Mouse (Mus musculus) embryonic facial prominence, embryonic 15.5 days (tissue): ENCODE results near the gene Amigo2. TPM values are rescaled to one million over a fixed set of nuclear protein-coding genes. Genes with fewer than 3 reads are reported as not detected.

Experiments
- ATAC-seq: fragments of 200-750 bp; cut with Nextera tagmentation; 2 replicates; pipeline ENCODE4 v1.8.0; 2017; ENCODE audit warnings: low read depth, moderate TSS enrichment; ENCODE audit not compliant: insufficient number of reproducible peaks, low FRiP score, low TSS enrichment
- H3K27ac ChIP-seq: fragments of 300-500 bp; sonication (generic); replicated peaks from 2 replicates; pipeline ENCODE4 v1.5.1; 2015; ENCODE audit warnings: mild to moderate bottlenecking, inconsistent platforms
- H3K27me3 ChIP-seq: fragments of 300-500 bp; sonication (generic); 2 replicates; pipeline ENCODE4 v1.6.1; 2015; ENCODE audit warnings: inconsistent platforms
- H3K36me3 ChIP-seq: fragments of 300-500 bp; sonication (generic); 2 replicates; pipeline ENCODE4 v1.6.1; 2015; ENCODE audit warnings: mild to moderate bottlenecking, inconsistent platforms
- H3K4me1 ChIP-seq: fragments of 300-500 bp; sonication (generic); 2 replicates; pipeline ENCODE4 v1.6.1; 2015; ENCODE audit warnings: inconsistent platforms
- H3K4me2 ChIP-seq: fragments of 300-500 bp; sonication (generic); replicated peaks from 2 replicates; pipeline ENCODE4 v1.6.1; 2015; ENCODE audit warnings: mild to moderate bottlenecking, inconsistent platforms
- H3K4me3 ChIP-seq: fragments of 300-500 bp; sonication (generic); replicated peaks from 2 replicates; pipeline ENCODE4 v1.5.1; 2015; ENCODE audit warnings: mild to moderate bottlenecking, inconsistent platforms
- H3K9ac ChIP-seq: fragments of 300-500 bp; sonication (generic); 2 replicates; pipeline ENCODE4 v1.6.1; 2015; ENCODE audit warnings: inconsistent platforms
- H3K9me3 ChIP-seq: fragments of 300-500 bp; sonication (generic); replicated peaks from 2 replicates; pipeline ENCODE4 v1.6.1; 2016; ENCODE audit warnings: inconsistent platforms
- WGBS: fragments of 180-500 bp; shearing (Covaris S2); methylation state at CpG from one replicate; pipeline ENCODE4 v1.1.7; 2015; 5-methylcytosine and 5-hydroxymethylcytosine counted together
- polyA plus RNA-seq: library from polyadenylated mRNA; unstranded; fragments of >200 nt; fragmentation: Nextera tagmentation; extraction: Ambion mirVana; gene quantifications from 2 replicates; pipeline ENCODE4 v1.2.1, GENCODE M21; 2015

The Amigo2 gene
- polyA plus RNA-seq: 4.0 and 4.7 TPM in 2 replicates

DNA sequence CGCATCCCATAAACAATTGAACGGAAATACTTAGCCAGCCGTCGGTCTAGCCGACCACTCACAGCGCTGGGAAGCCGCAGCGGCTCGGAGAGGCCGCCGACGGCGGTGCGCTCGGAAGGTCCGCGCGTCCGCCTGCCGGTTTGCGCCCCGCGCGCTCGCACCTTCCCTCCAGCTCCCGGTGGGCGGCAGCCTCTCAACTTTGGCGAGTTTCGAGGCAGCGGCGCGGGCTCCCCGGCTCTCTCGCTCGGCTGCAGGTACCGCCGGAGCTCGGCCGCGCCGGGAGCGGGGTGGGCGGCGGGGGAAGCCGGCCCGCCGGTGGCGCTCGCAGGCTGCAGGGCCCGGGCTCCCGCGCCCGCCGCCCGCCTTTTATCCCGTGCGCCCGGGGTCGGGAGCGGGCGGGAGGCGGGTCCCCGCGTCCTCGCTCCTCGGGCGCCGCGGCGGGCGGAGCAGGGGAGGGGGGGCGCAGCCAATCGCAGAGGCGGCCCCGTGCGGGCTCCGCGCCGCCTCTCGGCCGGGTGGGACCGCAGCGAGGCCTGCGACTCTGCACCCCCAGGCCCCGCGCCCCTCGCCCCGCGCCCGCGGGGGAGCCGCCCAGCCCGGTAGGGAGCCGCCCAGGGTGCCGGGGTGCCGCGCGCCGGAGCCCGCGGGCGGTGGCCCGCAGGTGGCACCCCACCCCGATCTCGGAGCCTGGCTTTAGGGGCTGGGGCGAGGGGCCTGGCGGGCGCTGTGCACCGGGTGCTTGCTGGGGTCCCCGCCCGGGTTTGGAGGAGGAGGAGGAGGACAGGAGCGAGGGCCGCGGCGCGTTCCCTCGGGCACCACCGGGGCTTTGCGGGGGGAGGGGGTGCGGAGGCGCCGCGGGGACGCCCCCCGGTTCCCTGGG, at the start of gene Amigo2, which contains the start of gene Pced1b:
Gene Amigo2, minus strand, starts transcription at position 377 of the 880 bp plus-strand sequence.
Gene Pced1b, plus strand, starts transcription at position 197 of the 880 bp plus-strand sequence.
- Histone ChIP-seq H3K9ac (peak within 1 kb of the TSS; percentile 75), H3K27ac (peak within 1 kb of the TSS; percentile 71), H3K4me1 (peaks cover 9% of the 10 kb centered on the region), H3K9me3 (no peaks in the 10 kb centered on the region), H3K4me2 (peak within 1 kb of the TSS; percentile 92), H3K36me3 (no peaks in the 10 kb centered on the region), H3K4me3 (peak within 1 kb of the TSS; percentile 77), H3K27me3 (peaks cover 16% of the 10 kb centered on the region)
- under 1% methylated on average over 98 of the region's 125 CpGs for WGBS
- peak; percentile 89 for ATAC-seq

DNA sequence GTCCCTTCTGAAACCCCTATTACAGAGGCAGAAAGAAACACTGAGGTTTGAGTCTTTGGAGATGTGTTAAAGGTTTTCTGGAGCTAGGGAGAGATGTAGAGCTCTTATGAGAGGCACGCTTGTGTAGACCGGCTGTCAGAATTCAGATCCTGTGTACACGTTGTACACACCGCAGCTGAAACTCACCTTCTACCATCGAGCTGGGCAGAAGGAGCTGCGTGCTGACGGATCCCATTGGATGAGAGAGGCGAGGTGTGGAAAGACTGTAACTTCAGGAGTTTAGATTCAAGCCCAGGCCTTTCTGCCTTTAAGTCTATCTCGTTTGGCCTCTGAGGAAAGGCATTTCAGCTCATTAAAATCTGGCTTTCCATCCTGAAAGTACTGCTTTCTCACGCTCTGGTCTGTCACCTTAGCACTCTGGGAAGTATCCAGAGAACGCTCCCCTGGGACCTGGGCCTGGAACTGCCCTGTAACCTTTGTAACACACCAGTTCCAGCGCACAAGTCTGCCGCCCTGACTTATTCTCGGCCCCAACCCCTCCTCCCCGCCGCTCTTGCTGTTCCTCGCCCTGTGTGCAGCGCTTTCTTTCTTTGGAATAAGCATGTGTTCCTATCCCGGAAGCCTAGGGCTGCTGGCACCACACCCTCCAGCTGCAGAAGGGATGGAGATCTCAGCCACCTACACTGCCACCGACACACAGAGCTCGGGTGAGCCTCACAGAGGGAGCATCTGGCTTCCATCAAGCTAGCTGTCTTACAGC, 44.4 kb upstream of the Amigo2 start:
- Histone ChIP-seq H3K9ac (no peak overlapping the region), H3K27me3 (no peaks in the 10 kb centered on the region), H3K9me3 (no peaks in the 10 kb centered on the region), H3K27ac (no peak overlapping the region), H3K4me1 (no peaks in the 10 kb centered on the region), H3K36me3 (no peaks in the 10 kb centered on the region), H3K4me3 (no peak overlapping the region), H3K4me2 (no peak overlapping the region)
- WGBS: 58% methylated on average over 21 of the region's 21 CpGs
- peak; percentile 57; the same call in 1 of the 2 replicates for ATAC-seq

DNA sequence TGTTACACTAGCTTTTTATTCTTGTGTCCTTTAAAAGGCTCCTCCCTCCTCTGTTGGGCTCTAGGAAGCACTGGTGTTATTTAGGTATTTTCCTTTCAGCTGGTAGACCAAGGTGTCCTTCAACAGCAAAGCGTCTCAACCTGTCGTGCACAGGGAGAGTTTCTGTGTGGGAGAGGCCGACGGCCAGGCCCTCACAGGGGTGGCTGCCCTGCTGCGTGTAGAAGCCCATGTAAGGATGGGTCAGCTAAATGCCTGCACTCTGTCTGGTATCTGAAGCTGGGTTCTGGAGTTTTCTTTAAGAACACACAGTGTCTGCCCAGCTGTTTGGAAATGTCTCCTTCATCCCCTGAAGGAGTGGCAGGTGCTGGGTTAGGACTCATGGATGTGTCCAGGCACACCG, 43.3 kb upstream of the Amigo2 start:
- Histone ChIP-seq H3K36me3 (no peaks in the 10 kb centered on the region), H3K9me3 (no peaks in the 10 kb centered on the region), H3K27ac (no peak overlapping the region), H3K4me3 (no peak overlapping the region), H3K9ac (no peak overlapping the region), H3K4me1 (no peaks in the 10 kb centered on the region), H3K4me2 (no peak overlapping the region), H3K27me3 (no peaks in the 10 kb centered on the region)
- WGBS: 88% methylated on average over 6 of the region's 6 CpGs
- ATAC-seq: no peak

DNA sequence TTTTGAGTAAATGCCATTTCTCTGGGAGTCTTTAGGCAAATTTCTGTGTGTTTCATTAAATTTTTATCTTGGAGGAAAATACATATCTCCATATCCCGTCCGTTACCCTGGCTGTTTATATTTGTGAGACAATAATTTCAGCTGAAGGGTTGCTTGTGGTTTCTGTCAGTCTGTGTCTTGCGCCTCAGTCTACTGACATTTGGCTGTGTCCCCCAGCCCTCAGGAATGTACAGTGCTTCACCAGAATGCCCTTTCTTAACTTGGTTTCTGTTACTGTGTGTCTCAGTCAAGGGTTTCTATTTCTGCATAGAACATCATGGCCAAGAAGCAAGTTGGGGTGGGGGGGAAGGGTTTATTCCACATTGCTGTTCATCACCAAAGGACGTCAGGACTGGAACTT, 42.1 kb upstream of the Amigo2 start:
- H3K4me1 ChIP-seq: no peaks in the 10 kb centered on the region
- no peaks in the 10 kb centered on the region for H3K27me3 ChIP-seq
- H3K4me2 ChIP-seq: no peak overlapping the region
- no peaks in the 10 kb centered on the region for H3K9me3 ChIP-seq
- no peak overlapping the region for H3K4me3 ChIP-seq
- H3K36me3 ChIP-seq: no peaks in the 10 kb centered on the region
- no peak overlapping the region for H3K27ac ChIP-seq
- ATAC-seq: no peak
- WGBS: 65% methylated on average over 4 of the region's 4 CpGs
- no peak overlapping the region for H3K9ac ChIP-seq

DNA sequence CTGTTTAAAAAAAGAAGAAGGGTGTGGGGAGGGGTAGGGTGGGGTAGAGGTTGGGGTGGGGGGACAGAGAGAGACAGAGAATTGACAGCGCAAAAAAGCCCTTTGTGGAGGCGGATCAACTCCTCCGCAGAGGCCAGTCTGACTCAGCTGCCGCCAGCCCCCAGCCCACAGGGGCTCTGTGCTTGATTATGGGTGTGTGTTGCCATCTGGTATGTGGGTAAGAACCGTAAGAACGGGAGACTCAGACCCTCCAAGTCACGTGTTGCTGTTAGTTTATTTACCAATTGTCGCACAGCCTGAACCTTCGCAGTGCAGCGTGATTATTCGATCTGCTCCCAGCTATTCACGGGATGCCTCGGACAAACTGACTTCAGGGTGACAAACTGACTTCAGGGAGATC, 41.6 kb upstream of the Amigo2 start:
- peak; percentile 57; the same call in 1 of the 2 replicates for ATAC-seq
- no peaks in the 10 kb centered on the region for H3K9me3 ChIP-seq
- 48% methylated on average over 13 of the region's 13 CpGs for WGBS
- no peak overlapping the region for H3K9ac ChIP-seq
- no peaks in the 10 kb centered on the region for H3K27me3 ChIP-seq
- no peak overlapping the region for H3K4me3 ChIP-seq
- no peak overlapping the region for H3K27ac ChIP-seq
- no peaks in the 10 kb centered on the region for H3K4me1 ChIP-seq
- no peak overlapping the region for H3K4me2 ChIP-seq
- H3K36me3 ChIP-seq: no peaks in the 10 kb centered on the region

DNA sequence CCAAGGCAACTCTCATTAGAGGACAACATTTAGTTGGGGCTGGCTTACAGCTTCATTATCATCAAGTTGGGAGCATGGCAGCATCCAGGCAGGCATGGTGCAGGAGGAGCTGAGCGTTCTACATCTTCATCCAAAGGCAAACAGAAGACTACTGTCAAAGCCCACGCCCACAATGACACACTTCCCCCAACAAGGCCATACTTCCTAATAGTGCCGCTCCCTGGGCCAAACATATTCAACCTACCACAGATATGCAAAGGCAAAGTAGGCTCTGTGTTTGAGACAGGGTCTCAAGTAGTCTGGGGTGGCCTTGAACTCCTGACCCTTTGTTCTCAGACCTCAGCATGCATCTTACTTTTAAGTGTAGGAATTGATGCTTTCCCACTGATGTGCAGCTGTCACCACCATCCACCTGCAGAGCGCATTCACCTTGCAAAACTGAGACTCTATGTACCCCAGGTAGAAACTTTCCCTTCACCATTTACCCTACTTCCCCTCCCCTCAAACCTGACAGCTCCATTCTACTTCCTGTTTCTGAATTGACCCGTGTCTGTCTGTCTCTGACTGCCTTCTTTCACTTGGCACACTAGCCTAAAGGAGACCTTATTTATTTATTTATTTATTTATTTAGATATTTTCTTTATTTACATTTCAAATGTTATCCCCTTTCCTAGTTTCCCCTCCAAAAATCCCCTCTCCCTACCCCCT, 40.5 kb upstream of the Amigo2 start:
- WGBS: 88% methylated on average over 5 of the region's 5 CpGs
- Histone ChIP-seq H3K27ac (no peak overlapping the region), H3K9me3 (no peaks in the 10 kb centered on the region), H3K36me3 (no peaks in the 10 kb centered on the region), H3K27me3 (no peaks in the 10 kb centered on the region), H3K4me1 (no peaks in the 10 kb centered on the region), H3K9ac (no peak overlapping the region), H3K4me2 (no peak overlapping the region), H3K4me3 (no peak overlapping the region)
- no peak for ATAC-seq

DNA sequence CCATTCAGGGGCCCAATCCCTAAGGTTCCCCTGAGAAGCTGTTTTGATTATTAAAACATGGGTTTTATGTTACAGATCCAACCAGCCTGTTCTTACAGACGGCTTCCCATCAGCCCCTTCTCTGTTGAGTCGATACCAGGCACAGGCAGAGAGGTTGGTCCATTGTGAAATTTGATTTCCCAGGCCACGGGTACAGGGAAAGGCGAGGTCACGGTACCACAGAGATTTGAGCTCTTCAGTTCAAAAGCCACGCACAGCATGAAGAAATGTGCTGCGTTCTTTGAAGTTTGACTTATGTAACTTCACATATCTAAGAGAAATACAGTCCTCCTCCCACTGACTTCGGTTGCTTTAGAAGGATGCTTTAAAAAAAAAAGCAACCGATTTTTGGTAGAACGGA, 39.6 kb upstream of the Amigo2 start:
- H3K27ac ChIP-seq: no peak overlapping the region
- H3K27me3 ChIP-seq: no peaks in the 10 kb centered on the region
- no peak overlapping the region for H3K4me3 ChIP-seq
- no peak for ATAC-seq
- no peaks in the 10 kb centered on the region for H3K9me3 ChIP-seq
- no peaks in the 10 kb centered on the region for H3K4me1 ChIP-seq
- 59% methylated on average over 10 of the region's 10 CpGs for WGBS
- no peaks in the 10 kb centered on the region for H3K36me3 ChIP-seq
- H3K9ac ChIP-seq: no peak overlapping the region
- H3K4me2 ChIP-seq: no peak overlapping the region

DNA sequence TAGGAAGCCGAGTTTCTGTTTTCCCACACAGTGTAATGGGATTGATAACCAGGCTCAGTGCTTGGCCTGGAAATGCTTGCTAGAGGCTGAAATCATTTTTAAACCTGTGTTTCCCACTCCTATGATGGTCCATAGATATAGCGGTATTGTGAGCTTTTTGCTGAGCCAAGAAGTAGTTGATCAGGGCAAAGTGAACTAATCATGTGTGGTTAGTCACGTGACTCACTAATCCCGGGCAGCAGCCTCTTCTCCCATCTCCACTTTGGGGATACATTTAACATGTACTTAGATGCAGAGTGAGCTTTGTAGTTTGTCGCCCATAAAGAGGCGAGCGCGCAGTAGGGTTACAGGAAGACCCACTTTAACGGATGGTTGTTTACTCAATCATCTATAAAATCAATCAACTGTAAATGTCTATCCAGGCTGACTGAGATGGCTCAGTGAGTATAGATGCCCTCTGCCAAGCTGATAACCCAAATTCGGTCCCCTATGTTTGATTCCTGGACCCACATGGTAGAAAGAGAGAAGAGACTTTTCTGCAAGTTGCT, 38.7 kb upstream of the Amigo2 start:
- 88% methylated on average over 10 of the region's 10 CpGs for WGBS
- Histone ChIP-seq H3K9me3 (no peaks in the 10 kb centered on the region), H3K36me3 (no peaks in the 10 kb centered on the region), H3K27ac (no peak overlapping the region), H3K9ac (no peak overlapping the region), H3K4me3 (no peak overlapping the region), H3K27me3 (no peaks in the 10 kb centered on the region), H3K4me2 (no peak overlapping the region), H3K4me1 (no peaks in the 10 kb centered on the region)
- no peak for ATAC-seq

DNA sequence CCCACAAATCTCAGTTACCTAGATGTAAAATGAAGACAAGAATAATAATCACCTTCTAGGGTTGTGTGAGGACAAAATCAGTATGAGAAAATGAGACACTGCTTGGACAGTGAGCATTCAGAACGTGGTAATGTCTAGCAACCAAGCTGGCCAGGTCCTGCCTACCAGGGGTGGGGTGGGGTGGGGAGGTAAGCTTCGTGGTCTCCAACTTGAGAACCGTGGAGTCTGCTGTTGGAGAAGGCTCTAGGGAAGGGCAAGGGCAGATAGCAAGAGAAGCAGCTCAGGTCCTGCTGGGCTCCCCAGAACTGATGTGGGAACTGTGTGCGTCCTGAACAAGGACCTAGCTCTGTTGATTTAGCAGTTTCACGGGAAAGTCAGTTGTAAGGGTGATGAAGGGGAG, 37.1 kb upstream of the Amigo2 start:
- Histone ChIP-seq H3K9ac (no peak overlapping the region), H3K36me3 (no peaks in the 10 kb centered on the region), H3K27ac (no peak overlapping the region), H3K4me2 (no peak overlapping the region), H3K4me3 (no peak overlapping the region), H3K4me1 (no peaks in the 10 kb centered on the region), H3K9me3 (no peaks in the 10 kb centered on the region), H3K27me3 (no peaks in the 10 kb centered on the region)
- ATAC-seq: no peak
- WGBS: 78% methylated on average over 5 of the region's 5 CpGs

DNA sequence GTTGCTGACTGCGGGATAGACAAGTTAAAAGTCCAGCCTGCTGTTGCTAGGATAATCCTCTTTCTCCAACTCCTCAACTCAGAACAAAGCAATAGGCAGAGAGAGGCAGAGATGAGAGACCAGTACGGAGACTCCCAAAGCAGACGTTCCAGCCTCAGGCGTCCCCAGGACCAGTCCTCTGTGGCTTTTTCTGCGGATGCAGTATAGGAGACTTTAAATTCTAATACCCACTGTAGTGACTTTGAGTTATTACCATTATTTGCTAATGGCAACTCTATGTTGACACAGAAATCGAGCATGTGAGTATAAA, 35.4 kb upstream of the Amigo2 start:
- ATAC-seq: no peak

More for the DNA sequence above, 35.4 kb upstream of the Amigo2 start:
- no peaks in the 10 kb centered on the region for H3K36me3 ChIP-seq
- no peak overlapping the region for H3K9ac ChIP-seq
- H3K4me3 ChIP-seq: no peak overlapping the region
- no peaks in the 10 kb centered on the region for H3K27me3 ChIP-seq
- no peak overlapping the region for H3K27ac ChIP-seq
- 77% methylated on average over 6 of the region's 6 CpGs for WGBS
- H3K4me2 ChIP-seq: no peak overlapping the region
- H3K9me3 ChIP-seq: no peaks in the 10 kb centered on the region
- no peaks in the 10 kb centered on the region for H3K4me1 ChIP-seq
